Comparison of ENCODE assay signal across 30 mouse cellular contexts in the genomic region with DNA sequence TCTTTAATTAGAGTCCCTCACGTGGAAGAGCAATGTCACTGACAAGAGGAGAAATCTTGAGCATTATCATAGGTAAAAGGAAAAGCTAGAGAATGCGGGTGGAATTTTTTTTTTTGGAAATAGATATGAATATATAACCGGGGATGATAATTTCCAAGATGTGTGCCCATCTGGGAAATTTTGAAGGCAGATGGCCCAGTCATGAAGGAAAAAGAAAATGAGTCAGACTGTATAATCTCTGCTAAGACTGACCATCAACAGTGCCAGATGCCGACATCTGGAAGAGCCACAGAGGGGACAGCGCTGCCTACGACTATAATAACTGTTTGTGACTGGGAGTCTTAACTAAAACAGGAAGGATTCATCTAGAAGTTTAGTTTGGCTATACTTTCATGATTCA.
DNase-seq lines count a peak whose midpoint lies in the region; ATAC-seq and TF ChIP-seq lines count a peak whose summit lies in the region.
"Had no signal": no experiment of that assay in that cellular context is flagged by ENCODE, and none has a peak within 500 bp of the region (broad histone marks: within the 10 kb centered on the region; RNA-seq: fewer than 3 reads in every experiment).

No protein-coding gene starts in this region.

- intact Hi-C loops in left cerebral cortex, postnatal 36 days (cut with DNase I) = no loop called here
- intact Hi-C loops in left cerebral cortex, adult 2 months (cut with DNase I) = no loop called here

- no peaks in the 10 kb centered on the region for H3K4me1 ChIP-seq in forebrain, postnatal 0 days (ENCODE audit: insufficient read depth)
- H3K4me1 ChIP-seq in forebrain, embryonic 12.5 days = no peaks in the 10 kb centered on the region
- H3K4me1 ChIP-seq: heart, embryonic 13.5 days; hindbrain, embryonic 10.5 days; hindbrain, embryonic 15.5 days; limb, embryonic 13.5 days; megakaryocyte, embryonic 14.5 days; midbrain, embryonic 12.5 days; neural tube, embryonic 12.5 days had no signal

- peak; percentile 15 for DNase-seq in forebrain, postnatal 0 days
- peak; percentile 4 to 15 for DNase-seq in left cerebral cortex, postnatal 36 days (ENCODE audit: low spot score in 2 of 2)
- DNase-seq in left cerebral cortex, adult 2 months (ENCODE audit: extremely low spot score in 1 of 2, low spot score in 2 of 2) = no peak
- peak; percentile 22 to 46 for DNase-seq in layer of hippocampus, adult 2 months (ENCODE audit: low spot score in 2 of 2)
- peak; percentile 6 for DNase-seq in right cerebral cortex, postnatal 25 days
- no peak for DNase-seq in retina, postnatal 1 day
- DNase-seq: adrenal gland, adult 2 months; adrenal gland, postnatal 36 days; cerebellum, adult 2 months; cerebellum, postnatal 14 days; gastrocnemius, postnatal 10 days; heart, postnatal 10 days; kidney, adult 11 months; kidney, postnatal 25 days; lung, postnatal 36 days; thymus, postnatal 14 days had no signal

- no peak overlapping the region for H3K9ac ChIP-seq in forebrain, postnatal 0 days
- no peak overlapping the region for H3K9ac ChIP-seq in forebrain, embryonic 12.5 days
- H3K9ac ChIP-seq: forebrain, embryonic 13.5 days; heart, embryonic 13.5 days; hindbrain, embryonic 15.5 days; limb, embryonic 13.5 days; midbrain, embryonic 12.5 days; neural tube, embryonic 12.5 days had no signal

- 71% methylated on average over 6 of the region's 6 CpGs for WGBS in forebrain, postnatal 0 days
- WGBS in forebrain, embryonic 12.5 days = 81% methylated on average over 6 of the region's 6 CpGs

- H3K36me3 ChIP-seq in forebrain, postnatal 0 days (ENCODE audit: insufficient read depth) = no peaks in the 10 kb centered on the region
- H3K36me3 ChIP-seq in forebrain, embryonic 12.5 days (replicated peaks) = no peaks in the 10 kb centered on the region
- H3K36me3 ChIP-seq: heart, embryonic 13.5 days; hindbrain, embryonic 10.5 days; hindbrain, embryonic 15.5 days; limb, embryonic 13.5 days; midbrain, embryonic 12.5 days; neural tube, embryonic 12.5 days had no signal

- no peaks in the 10 kb centered on the region for H3K27me3 ChIP-seq in forebrain, postnatal 0 days (ENCODE audit: insufficient read depth, low read length)
- no peaks in the 10 kb centered on the region for H3K27me3 ChIP-seq in forebrain, embryonic 12.5 days
- H3K27me3 ChIP-seq: CH12.LX; forebrain, embryonic 13.5 days; heart, embryonic 13.5 days; hindbrain, embryonic 15.5 days; limb, embryonic 13.5 days; megakaryocyte, embryonic 14.5 days; midbrain, embryonic 12.5 days; neural tube, embryonic 12.5 days had no signal

- no peak for ATAC-seq in forebrain, postnatal 0 days
- ATAC-seq in forebrain, embryonic 12.5 days (ENCODE audit: low FRiP score) = no peak
- ATAC-seq: activated CD4-positive, CD25-positive, alpha-beta regulatory T cell, adult 4 months; forebrain, embryonic 13.5 days; inflammation-experienced regulatory T-cells, adult 6 months had no signal

- TF ChIP-seq CTCF in forebrain, postnatal 0 days (IDR thresholded peaks at IDR 0.05; ENCODE audit: low read depth) = no peak
- TF ChIP-seq CTCF in left cerebral cortex, adult 2 months (IDR thresholded peaks at IDR 0.05) = no peak
- TF ChIP-seq CTCF in layer of hippocampus, adult 2 months (conservative IDR thresholded peaks at IDR 0.05) = no peak

- no peak overlapping the region for H3K27ac ChIP-seq in forebrain, postnatal 0 days (ENCODE audit: low read depth, low read length)
- H3K27ac ChIP-seq in forebrain, embryonic 12.5 days = no peak overlapping the region
- H3K27ac ChIP-seq in left cerebral cortex, adult 2 months = no peak overlapping the region
- H3K27ac ChIP-seq in layer of hippocampus, adult 2 months = no peak overlapping the region
- H3K27ac ChIP-seq: forebrain, embryonic 13.5 days; heart, embryonic 13.5 days; hindbrain, embryonic 10.5 days; hindbrain, embryonic 15.5 days; limb, embryonic 13.5 days; midbrain, embryonic 12.5 days; neural tube, embryonic 12.5 days had no signal

- H3K4me3 ChIP-seq in forebrain, postnatal 0 days (ENCODE audit: low read depth, low read length) = no peak overlapping the region
- no peak overlapping the region for H3K4me3 ChIP-seq in forebrain, embryonic 12.5 days (replicated peaks)
- H3K4me3 ChIP-seq in left cerebral cortex, adult 2 months = no peak overlapping the region
- no peak overlapping the region for H3K4me3 ChIP-seq in layer of hippocampus, adult 2 months
- H3K4me3 ChIP-seq: forebrain, embryonic 13.5 days; heart, embryonic 13.5 days; hindbrain, embryonic 10.5 days; hindbrain, embryonic 15.5 days; limb, embryonic 13.5 days; megakaryocyte, embryonic 14.5 days; midbrain, embryonic 12.5 days; myocyte; neural tube, embryonic 12.5 days had no signal

- H3K4me2 ChIP-seq in forebrain, postnatal 0 days (ENCODE audit: low read depth) = no peak overlapping the region
- no peak overlapping the region for H3K4me2 ChIP-seq in forebrain, embryonic 12.5 days
- H3K4me2 ChIP-seq: forebrain, embryonic 13.5 days; heart, embryonic 13.5 days; hindbrain, embryonic 15.5 days; limb, embryonic 13.5 days; liver, embryonic 11.5 days; midbrain, embryonic 12.5 days; neural tube, embryonic 12.5 days had no signal

- H3K9me3 ChIP-seq in forebrain, postnatal 0 days (ENCODE audit: low read length) = no peaks in the 10 kb centered on the region
- no peaks in the 10 kb centered on the region for H3K9me3 ChIP-seq in forebrain, embryonic 12.5 days
- H3K9me3 ChIP-seq: forebrain, embryonic 13.5 days; heart, embryonic 13.5 days; hindbrain, embryonic 10.5 days; hindbrain, embryonic 15.5 days; limb, embryonic 13.5 days; midbrain, embryonic 12.5 days; neural tube, embryonic 12.5 days had no signal

Comparison
In these comparisons a context has a peak if more than half of its experiments do, and no peak if none do; other contexts are left out.
1. DNase-seq: peak in forebrain, postnatal 0 days (single experiment), left cerebral cortex, postnatal 36 days (2 of 2), layer of hippocampus, adult 2 months (2 of 2) and right cerebral cortex, postnatal 25 days (single experiment); none in left cerebral cortex, adult 2 months (0 of 2) and retina, postnatal 1 day (single experiment).